Mouse (Mus musculus) myocyte (in vitro differentiated cells): ENCODE measurements around the gene Unc119. TPM values are rescaled to one million over a fixed set of nuclear protein-coding genes. Genes with fewer than 3 reads are reported as not detected.

Source experiments
- H3K27me3 ChIP-seq: one replicate; pipeline ENCODE4 v1.6.1; 2011; ENCODE audit not compliant: control insufficient read depth, insufficient read depth, insufficient read length
- H3K36me3 ChIP-seq: one replicate; pipeline ENCODE4 v1.6.1; 2011; ENCODE audit not compliant: control insufficient read depth, insufficient read depth
- H3K4me2 ChIP-seq: one replicate; pipeline ENCODE4 v1.6.1; 2011; ENCODE audit warnings: low read depth, control low read depth
- H3K4me3 ChIP-seq: one replicate; pipeline ENCODE4 v1.5.1; 2011; ENCODE audit warnings: mild to moderate bottlenecking, control low read depth, moderate library complexity
- H3K79me2 ChIP-seq: one replicate; pipeline ENCODE4 v1.6.1; 2011; ENCODE audit not compliant: control insufficient read depth, insufficient read depth
- H3ac ChIP-seq: one replicate; pipeline ENCODE4 v1.6.1; 2011; ENCODE audit not compliant: control insufficient read depth, insufficient read length
- CEBPB ChIP-seq: IDR thresholded peaks from 2 replicates; pipeline ENCODE4 v1.6.1; 2011; ENCODE audit warnings: mild to moderate bottlenecking, moderate library complexity; ENCODE audit not compliant: poor library complexity, insufficient read depth, severe bottlenecking
- E2F4 ChIP-seq: IDR thresholded peaks from one replicate; pipeline ENCODE4 v1.6.1; 2011; ENCODE audit warnings: mild to moderate bottlenecking, control low read depth, moderate library complexity; ENCODE audit not compliant: insufficient read depth
- MAX ChIP-seq: IDR thresholded peaks from one replicate; pipeline ENCODE4 v1.6.1; 2011; ENCODE audit warnings: low read depth, mild to moderate bottlenecking, control low read depth
- MYOD1 ChIP-seq, 3 experiments: IDR thresholded peaks; one replicate each; pipeline ENCODE4 v1.6.1; 2011; ENCODE audit warnings: control low read depth in 2 of 3, low read depth in 2 of 3, mild to moderate bottlenecking in 2 of 3, moderate library complexity in 1 of 3; ENCODE audit not compliant: insufficient read length in 2 of 3, control insufficient read depth in 1 of 3
- MYOG ChIP-seq, 3 experiments: IDR thresholded peaks; one replicate each; pipeline ENCODE4 v1.6.1; 2011; ENCODE audit warnings: control low read depth in 2 of 3, low read depth in 2 of 3, mild to moderate bottlenecking in 2 of 3; ENCODE audit not compliant: insufficient read length in 2 of 3, control insufficient read depth in 1 of 3, insufficient read depth in 1 of 3
- POLR2A ChIP-seq: IDR thresholded peaks from one replicate; pipeline ENCODE4 v1.6.1; 2011; ENCODE audit warnings: low read depth, mild to moderate bottlenecking, control low read depth, moderate library complexity; ENCODE audit not compliant: insufficient read length
- POLR2AphosphoS2 ChIP-seq: IDR thresholded peaks from one replicate; pipeline ENCODE4 v1.6.1; 2011; ENCODE audit warnings: low read depth, control low read depth; ENCODE audit not compliant: insufficient read length
- REST ChIP-seq: IDR thresholded peaks from one replicate; pipeline ENCODE4 v1.6.1; 2011; ENCODE audit warnings: mild to moderate bottlenecking, control low read depth, moderate library complexity; ENCODE audit not compliant: insufficient read depth, insufficient read length
- SRF ChIP-seq: IDR thresholded peaks from one replicate; pipeline ENCODE4 v1.6.1; 2011; ENCODE audit warnings: low read depth; ENCODE audit not compliant: control insufficient read depth, insufficient read length
- TCF12 ChIP-seq: IDR thresholded peaks from one replicate; pipeline ENCODE4 v1.6.1; 2011; ENCODE audit warnings: mild to moderate bottlenecking, control low read depth; ENCODE audit not compliant: poor library complexity, insufficient read depth, severe bottlenecking
- TCF3 ChIP-seq: IDR thresholded peaks from one replicate; pipeline ENCODE4 v1.6.1; 2011; ENCODE audit warnings: low read depth, control low read depth; ENCODE audit not compliant: insufficient read length
- USF1 ChIP-seq: IDR thresholded peaks from one replicate; pipeline ENCODE4 v1.6.1; 2011; ENCODE audit warnings: low read depth, mild to moderate bottlenecking, control low read depth, moderate library complexity
- polyA plus RNA-seq: library from polyadenylated mRNA; unstranded; fragments of >200 nt; fragmentation: generic; extraction: Trizol; gene quantifications from one replicate; pipeline ENCODE4 v1.2.1, GENCODE M21; 2012; ENCODE audit warnings: missing spikeins

Gene Unc119
- polyA plus RNA-seq, 1 experiment, result 24.8 TPM

DNA sequence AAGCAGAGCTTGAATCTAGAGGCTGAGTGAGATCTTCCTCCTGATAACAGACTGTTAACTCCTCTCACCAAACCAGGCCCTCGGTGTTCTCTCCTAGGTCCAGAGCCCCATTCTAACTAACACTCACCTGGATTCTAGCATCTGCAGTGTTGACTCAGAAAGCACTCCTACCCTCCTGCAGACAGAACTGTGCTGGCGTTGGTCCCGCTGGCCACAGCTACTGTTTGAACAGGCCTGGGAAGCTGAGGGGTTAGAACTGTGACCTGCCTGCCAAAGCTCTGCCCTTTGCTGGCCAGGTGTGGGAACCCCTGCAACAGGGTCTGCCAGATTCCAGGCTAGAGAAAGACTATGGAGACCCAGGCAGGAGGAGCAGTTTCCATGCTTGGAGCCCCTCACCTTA is 49.4 kb downstream of the Unc119 start:
- Histone ChIP-seq H3K79me2 (no peaks in the 10 kb centered on the region), H3ac (no peak overlapping the region), H3K27me3 (no peaks in the 10 kb centered on the region), H3K4me2 (no peak overlapping the region), H3K36me3 (no peaks in the 10 kb centered on the region), H3K4me3 (no peak overlapping the region)
- TF ChIP-seq SRF (no peak), MYOG (IDR thresholded peaks at IDR 0.05; ENCODE audit: control insufficient read depth in 1 of 3, insufficient read depth in 1 of 3, insufficient read length in 2 of 3, low read depth in 2 of 3) (no peak), REST (no peak), POLR2A (no peak)

DNA sequence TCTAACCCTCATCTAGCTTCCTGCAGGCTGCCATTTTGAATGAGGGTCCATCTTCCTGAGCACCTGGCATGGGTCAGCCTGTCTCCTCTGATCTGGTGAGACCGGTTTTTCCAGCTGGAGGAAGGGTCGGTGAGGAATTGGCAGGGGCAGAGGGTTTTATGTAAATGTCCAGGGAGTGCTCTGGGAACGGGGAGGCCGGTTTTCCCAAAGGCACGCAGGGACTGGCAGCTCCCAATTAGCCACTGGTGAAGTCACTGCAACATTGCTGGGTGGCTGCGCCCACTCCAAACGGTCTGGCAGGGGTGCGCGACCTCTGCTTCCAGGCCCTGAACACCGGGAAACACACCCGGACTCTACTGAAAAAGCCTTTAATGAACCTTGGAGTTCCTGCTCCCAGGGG is 53.7 kb downstream of the Unc119 start:
- Histone ChIP-seq H3K79me2 (no peaks in the 10 kb centered on the region), H3ac (no peak overlapping the region), H3K4me3 (no peak overlapping the region), H3K4me2 (no peak overlapping the region), H3K27me3 (no peaks in the 10 kb centered on the region), H3K36me3 (no peaks in the 10 kb centered on the region)
- no peak for TF ChIP-seq TCF3
- no peak for TF ChIP-seq REST
- TF ChIP-seq USF1, result no peak
- no peak for TF ChIP-seq TCF12
- TF ChIP-seq POLR2AphosphoS2, result no peak
- TF ChIP-seq MAX, result no peak
- no peak for TF ChIP-seq CEBPB
- no peak for TF ChIP-seq POLR2A
- TF ChIP-seq E2F4, result no peak
- TF ChIP-seq MYOD1 (IDR thresholded peaks at IDR 0.05; ENCODE audit: control insufficient read depth in 1 of 3, insufficient read length in 2 of 3, low read depth in 2 of 3), result no peak
- no peak for TF ChIP-seq MYOG (IDR thresholded peaks at IDR 0.05; ENCODE audit: control insufficient read depth in 1 of 3, insufficient read depth in 1 of 3, insufficient read length in 2 of 3, low read depth in 2 of 3)

DNA sequence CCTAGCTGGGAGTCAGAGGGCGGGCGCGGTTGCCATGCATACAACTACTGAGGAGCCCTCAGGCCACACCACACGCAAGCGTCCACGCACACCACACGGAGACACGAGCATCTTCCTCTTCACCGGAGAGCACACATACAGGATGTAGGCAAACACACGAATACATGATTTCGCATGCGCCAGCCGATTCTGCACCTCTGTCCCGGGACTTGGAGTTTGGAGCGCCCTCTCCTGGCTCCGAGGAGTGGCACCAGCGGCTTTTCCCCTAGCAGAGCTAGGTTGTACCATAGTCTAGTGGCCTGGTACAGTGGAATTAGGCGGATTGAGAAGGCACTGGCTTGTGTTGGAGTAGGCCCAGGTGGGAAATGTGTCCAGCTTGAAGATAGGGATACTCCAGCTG is 54.1 kb downstream of the Unc119 start:
- H3K27me3 ChIP-seq, result no peaks in the 10 kb centered on the region

DNA sequence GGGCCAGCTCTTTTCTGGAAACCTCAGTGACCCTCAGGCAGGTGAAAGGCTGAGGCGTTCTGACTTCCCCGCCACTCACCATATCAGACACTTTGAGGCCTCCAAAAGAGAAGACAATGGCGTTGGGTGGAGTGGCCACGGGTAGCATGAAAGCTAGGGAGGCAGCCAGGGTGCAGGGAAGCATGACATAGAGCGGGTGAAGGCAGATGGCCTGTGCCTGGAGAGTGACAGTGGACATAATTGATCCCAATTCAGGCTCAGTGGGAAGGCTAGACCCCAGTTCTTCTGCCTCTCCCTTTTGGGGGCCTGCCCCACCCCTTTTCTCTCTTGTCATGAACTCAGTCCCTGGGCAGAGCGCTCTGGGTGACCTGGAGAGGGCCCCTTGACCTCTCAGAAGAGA is 54.9 kb downstream of the Unc119 start:
- H3ac ChIP-seq, result no peak overlapping the region
- no peak overlapping the region for H3K4me3 ChIP-seq
- no peaks in the 10 kb centered on the region for H3K27me3 ChIP-seq
- TF ChIP-seq E2F4 (no peak), CEBPB (no peak), SRF (no peak), TCF12 (no peak), MAX (no peak), REST (no peak), MYOD1 (IDR thresholded peaks at IDR 0.05; ENCODE audit: control insufficient read depth in 1 of 3, insufficient read length in 2 of 3, low read depth in 2 of 3) (no peak), USF1 (no peak), POLR2AphosphoS2 (no peak), POLR2A (no peak), TCF3 (no peak), MYOG (IDR thresholded peaks at IDR 0.05; ENCODE audit: control insufficient read depth in 1 of 3, insufficient read depth in 1 of 3, insufficient read length in 2 of 3, low read depth in 2 of 3) (no peak)
- no peaks in the 10 kb centered on the region for H3K79me2 ChIP-seq
- H3K4me2 ChIP-seq, result no peak overlapping the region
- H3K36me3 ChIP-seq, result no peaks in the 10 kb centered on the region

More for the DNA sequence above, 54.1 kb downstream of the Unc119 start:
- Histone ChIP-seq H3K4me2 (no peak overlapping the region), H3K4me3 (no peak overlapping the region), H3K36me3 (no peaks in the 10 kb centered on the region), H3K79me2 (no peaks in the 10 kb centered on the region), H3ac (no peak overlapping the region)
- no peak for TF ChIP-seq REST
- TF ChIP-seq MYOG (IDR thresholded peaks at IDR 0.05; ENCODE audit: control insufficient read depth in 1 of 3, insufficient read depth in 1 of 3, insufficient read length in 2 of 3, low read depth in 2 of 3), result no peak
- no peak for TF ChIP-seq MYOD1 (IDR thresholded peaks at IDR 0.05; ENCODE audit: control insufficient read depth in 1 of 3, insufficient read length in 2 of 3, low read depth in 2 of 3)
- TF ChIP-seq USF1, result no peak
- no peak for TF ChIP-seq SRF
- TF ChIP-seq TCF12, result no peak
- TF ChIP-seq E2F4, result no peak

Other genes with a start within 250 kb of the Unc119 start
- 16.1 TPM for gene Fam222b, start 248.8 kb upstream of the Unc119 start, polyA plus RNA-seq
- gene Traf4, start 177.9 kb upstream of the Unc119 start, polyA plus RNA-seq, result 206 TPM
- gene Nek8, start 166.8 kb upstream of the Unc119 start, polyA plus RNA-seq, result 9.6 TPM
- 17.4 TPM for gene Tlcd1, start 166.8 kb upstream of the Unc119 start, polyA plus RNA-seq
- gene Rpl23a, start 159.9 kb upstream of the Unc119 start, polyA plus RNA-seq, result 3,571 TPM
- gene Rab34, start 155.1 kb upstream of the Unc119 start, polyA plus RNA-seq, result 88.8 TPM
- gene Proca1, start 150.1 kb upstream of the Unc119 start, polyA plus RNA-seq, result 0.14 TPM
- gene Sdf2, start 97.7 kb upstream of the Unc119 start, polyA plus RNA-seq, result 98.6 TPM
- 42.3 TPM for gene Supt6, start 97.5 kb upstream of the Unc119 start, polyA plus RNA-seq
- gene 2610507B11Rik, start 81.7 kb upstream of the Unc119 start, polyA plus RNA-seq, result 65.8 TPM
- 0.20 TPM for gene BC030499, start 52.6 kb upstream of the Unc119 start, polyA plus RNA-seq
- gene Spag5, start 42.0 kb upstream of the Unc119 start, polyA plus RNA-seq, result 19.2 TPM
- gene Aldoc, start 20.5 kb upstream of the Unc119 start, polyA plus RNA-seq, result 1.7 TPM
- 50.2 TPM for gene Pigs, start 15.1 kb upstream of the Unc119 start, polyA plus RNA-seq
- 0.01 TPM for gene Foxn1, start 43.1 kb downstream of the Unc119 start, polyA plus RNA-seq
- gene Slc13a2, start 78.7 kb downstream of the Unc119 start, polyA plus RNA-seq, result 0.01 TPM
- gene Slc46a1, start 122.2 kb downstream of the Unc119 start, polyA plus RNA-seq, result 7.5 TPM
- 0.17 TPM for gene Sarm1, start 154.3 kb downstream of the Unc119 start, polyA plus RNA-seq
- not detected for gene Vtn, start 155.6 kb downstream of the Unc119 start, polyA plus RNA-seq
- gene Sebox, start 160.0 kb downstream of the Unc119 start, polyA plus RNA-seq, result not detected
- 35.0 TPM for gene Tmem199, start 168.7 kb downstream of the Unc119 start, polyA plus RNA-seq
- gene Poldip2, start 168.7 kb downstream of the Unc119 start, polyA plus RNA-seq, result 103 TPM
- gene Tnfaip1, start 192.8 kb downstream of the Unc119 start, polyA plus RNA-seq, result 59.3 TPM
- gene Ift20, start 192.9 kb downstream of the Unc119 start, polyA plus RNA-seq, result 53.9 TPM
- gene Tmem97, start 207.3 kb downstream of the Unc119 start, polyA plus RNA-seq, result 125 TPM